Mouse (Mus musculus) thymus, adult 18-20 months (tissue): ENCODE data around the gene Cntnap1.

Experiments
- DNase-seq, 2 experiments: peaks; one replicate each; pipeline ENCODE4 v3.0.0; 2022; ENCODE audit warnings: mixed read lengths in 2 of 2

Cntnap1 gene

GRCm38 (mm10) chr11:101187541-101187940 is 17.2 kb downstream of the Cntnap1 start:
- no peak for DNase-seq

GRCm38 (mm10) chr11:101188166-101188805 is 18.0 kb downstream of the Cntnap1 start:
- DNase-seq: no peak

- DNase-seq: no peak
Observed at GRCm38 (mm10) chr11:101189495-101190180, 19.3 kb downstream of the Cntnap1 start.

GRCm38 (mm10) chr11:101190181-101190912 is 20.0 kb downstream of the Cntnap1 start:
- no peak for DNase-seq

GRCm38 (mm10) chr11:101190913-101191907 is 20.9 kb downstream of the Cntnap1 start:
- DNase-seq: no peak

- no peak for DNase-seq
Observed at GRCm38 (mm10) chr11:101191919-101192470, 21.7 kb downstream of the Cntnap1 start.

- no peak for DNase-seq
Observed at GRCm38 (mm10) chr11:101192646-101193045, 22.3 kb downstream of the Cntnap1 start.

GRCm38 (mm10) chr11:101193076-101193475 is 22.8 kb downstream of the Cntnap1 start:
- DNase-seq: no peak

GRCm38 (mm10) chr11:101194137-101194536 is 23.8 kb downstream of the Cntnap1 start:
- DNase-seq: no peak

- no peak for DNase-seq
Observed at GRCm38 (mm10) chr11:101194643-101195042, 24.3 kb downstream of the Cntnap1 start.

GRCm38 (mm10) chr11:101195101-101195500 is 24.8 kb downstream of the Cntnap1 start:
- DNase-seq: no peak

GRCm38 (mm10) chr11:101195571-101195970 is 25.2 kb downstream of the Cntnap1 start:
- DNase-seq: no peak

GRCm38 (mm10) chr11:101196175-101196574 is 25.9 kb downstream of the Cntnap1 start:
- DNase-seq: no peak

GRCm38 (mm10) chr11:101199555-101199954 is 29.2 kb downstream of the Cntnap1 start:
- DNase-seq: no peak

GRCm38 (mm10) chr11:101200986-101201385 is 30.7 kb downstream of the Cntnap1 start:
- peak; percentile 29 to 64 for DNase-seq

- no peak for DNase-seq
Observed at GRCm38 (mm10) chr11:101211970-101212369, 41.6 kb downstream of the Cntnap1 start.

GRCm38 (mm10) chr11:101216936-101217335 is 46.6 kb downstream of the Cntnap1 start:
- no peak for DNase-seq

- DNase-seq: peak in 1 of 2 experiments; percentile 45
Observed at GRCm38 (mm10) chr11:101218436-101219055, 48.2 kb downstream of the Cntnap1 start.

GRCm38 (mm10) chr11:101220853-101221252 is 50.5 kb downstream of the Cntnap1 start:
- DNase-seq: no peak

GRCm38 (mm10) chr11:101221306-101221986 is 51.1 kb downstream of the Cntnap1 start:
- DNase-seq: no peak

GRCm38 (mm10) chr11:101224337-101224736 is 54.0 kb downstream of the Cntnap1 start:
- no peak for DNase-seq
